Mouse (Mus musculus) cerebellum, postnatal 25 days (tissue): ENCODE measurements at regions not wholly inside any gene's neighbourhood (a gene's known extent, or its start where the extent isn't known, plus 50 kb on each side); places are given as distances from the start of the nearest gene placed in this dataset.

Experiments
- DNase-seq, 2 experiments: peaks; one replicate each; pipeline ENCODE4 v3.0.0; 2021; ENCODE audit warnings: mixed read lengths in 2 of 2

DNA sequence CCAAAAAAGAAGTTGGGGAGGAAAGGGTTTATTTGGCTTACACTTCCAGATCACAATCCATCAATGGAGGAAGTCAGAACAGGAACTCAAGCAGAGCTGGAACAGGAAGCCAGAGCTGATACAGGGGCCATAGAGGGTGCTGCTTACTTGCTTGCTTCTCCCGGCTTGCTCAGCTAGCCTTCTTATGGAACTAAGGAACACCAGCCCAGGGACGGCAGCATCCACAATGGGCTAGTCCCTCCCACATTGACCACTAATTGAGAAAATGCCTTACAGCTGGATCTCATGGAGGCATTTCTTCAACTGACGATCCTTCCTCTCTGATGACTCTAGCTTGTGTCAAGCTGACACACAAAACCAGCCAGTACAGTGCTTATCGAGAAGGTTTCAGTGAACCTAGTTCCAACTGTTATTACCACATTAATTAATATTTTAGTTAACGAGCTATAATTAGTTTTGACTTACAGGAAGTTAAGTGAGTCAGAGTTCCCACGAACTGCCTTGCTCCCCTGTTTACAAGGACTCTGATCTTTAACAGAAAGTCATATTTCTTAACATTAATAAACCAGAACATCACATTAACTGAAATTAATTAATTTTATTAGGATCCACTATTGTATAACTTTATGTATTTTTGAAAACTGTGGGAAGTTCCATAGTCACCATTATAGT lies 158.2 kb downstream of the Calcrl start:
- no peak for DNase-seq

DNA sequence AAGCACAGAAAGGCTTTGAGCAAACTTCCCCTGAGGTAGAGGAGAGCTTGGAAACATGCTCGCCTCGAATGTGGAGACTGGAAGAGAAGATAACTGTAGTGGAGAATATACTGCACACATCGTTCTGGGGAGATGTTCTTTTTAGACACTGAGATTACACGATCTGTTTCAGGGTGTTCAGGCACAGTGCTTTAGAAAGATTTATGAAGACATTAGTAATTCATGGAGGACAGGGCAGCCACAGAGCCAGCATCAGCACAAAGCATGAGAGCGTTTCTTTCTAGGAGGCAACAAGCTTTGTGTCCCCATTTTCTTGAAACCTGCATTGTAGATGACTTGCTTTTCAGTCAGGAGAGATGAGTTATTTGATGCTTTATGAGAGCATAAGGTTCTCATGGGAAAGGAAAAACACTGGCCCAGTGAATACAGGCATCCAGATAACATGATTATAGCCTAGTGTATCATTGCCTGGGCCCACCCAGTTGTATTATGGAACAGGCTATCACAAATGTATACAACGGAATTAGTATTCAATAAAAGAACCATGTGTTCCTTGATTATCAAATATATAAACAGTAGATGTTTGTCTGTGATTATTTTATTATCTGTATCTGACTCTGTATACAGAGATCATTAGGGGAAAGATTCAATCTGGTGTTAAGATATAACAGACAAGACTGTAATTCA lies 151.0 kb downstream of the Calcrl start:
- DNase-seq = no peak

GRCm38 (mm10) chr2:84277181-84277580 lies 148.0 kb downstream of the Calcrl start:
- DNase-seq = no peak
